Mouse (Mus musculus) retina, postnatal 1 day (tissue): ENCODE measurements at regions not wholly inside any gene's neighbourhood (a gene's known extent, or its start where the extent isn't known, plus 50 kb on each side); places are given as distances from the start of the nearest gene placed in this dataset.

Experiments
- DNase-seq: peaks from one replicate; pipeline ENCODE4 v3.0.0-alpha.2; 2012

- no peak for DNase-seq
These were observed 1512.2 kb upstream of the Gm6569 start for GRCm38 (mm10) chr15:72322127-72322526.

DNA sequence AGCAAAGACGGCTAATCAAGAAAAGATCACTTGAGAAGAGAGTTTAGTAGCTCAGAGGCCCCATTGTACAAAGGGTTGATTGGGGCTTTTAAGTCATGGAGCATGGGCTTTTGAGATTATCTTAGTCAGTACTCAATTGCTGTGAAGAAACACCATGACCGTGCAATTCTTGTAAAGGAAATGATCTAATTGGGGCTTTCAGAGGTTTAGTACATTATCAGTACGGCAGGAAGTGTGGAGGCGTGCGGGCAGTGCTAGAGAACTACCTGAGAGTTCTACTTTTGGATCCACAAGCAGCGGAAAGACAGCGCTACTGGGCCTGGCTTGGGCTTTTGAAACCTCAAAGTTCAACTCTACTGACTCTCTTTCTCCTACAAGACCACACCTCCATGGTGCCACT is 1511.2 kb upstream of the Gm6569 start:
- DNase-seq: no peak

DNA sequence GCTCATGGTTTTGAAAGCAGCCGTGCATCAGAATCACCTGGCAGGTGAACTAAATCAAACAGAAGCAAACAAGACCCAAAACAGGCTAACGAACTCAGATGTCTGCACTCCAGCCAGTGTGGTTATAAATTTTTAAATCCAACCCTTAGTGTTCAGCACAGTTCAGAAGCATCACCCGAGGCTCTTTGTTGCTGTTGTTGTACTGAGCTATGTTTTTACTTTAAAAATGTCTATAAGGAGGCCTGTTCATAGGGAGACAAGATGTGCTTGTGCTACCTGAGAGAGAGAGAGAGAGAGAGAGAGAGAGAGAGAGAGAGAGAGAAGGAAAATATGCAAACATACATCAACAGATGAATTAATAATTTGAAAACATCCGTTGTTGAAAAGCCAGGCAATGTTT is 1503.1 kb upstream of the Gm6569 start:
- DNase-seq: no peak

DNA sequence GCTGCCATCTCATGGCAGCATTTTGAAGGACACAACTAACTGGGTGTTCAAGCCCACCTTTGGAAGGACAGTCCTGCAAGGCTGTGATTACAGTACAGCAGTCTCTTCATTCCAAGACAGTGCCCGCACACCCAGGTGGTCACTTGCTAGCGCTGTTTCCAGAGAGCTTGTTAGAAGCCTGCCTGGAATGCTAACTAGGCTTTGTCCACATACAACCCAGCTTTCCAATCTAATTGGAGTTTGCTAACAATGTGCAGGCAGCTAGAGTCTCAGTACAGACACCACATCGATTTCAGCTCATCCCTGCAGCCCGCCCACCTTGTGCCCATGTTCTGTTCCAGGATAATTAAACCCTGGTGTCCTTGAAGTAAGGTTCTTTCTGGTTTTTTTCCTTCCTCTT is 1499.9 kb upstream of the Gm6569 start:
- DNase-seq: no peak

DNA sequence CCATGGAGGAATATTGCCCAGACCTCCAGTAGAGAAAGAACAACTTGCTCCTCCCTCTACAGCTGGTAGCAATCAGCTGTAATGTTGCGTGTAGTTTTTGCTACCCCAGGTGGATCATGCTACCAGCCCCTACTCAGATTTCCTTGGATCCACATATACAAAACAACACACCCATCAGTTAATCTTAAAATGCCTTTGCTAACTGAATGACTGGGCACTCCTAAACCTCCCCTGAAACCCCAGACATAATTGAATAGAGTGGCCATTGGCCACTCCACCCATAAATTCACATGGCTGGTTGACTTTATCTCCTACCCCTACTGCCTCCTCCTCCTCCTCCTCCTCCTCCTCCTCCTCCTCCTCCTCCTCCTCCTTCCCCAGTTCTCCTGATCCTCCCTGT is 1494.7 kb upstream of the Gm6569 start:
- DNase-seq: no peak

- DNase-seq: peak; percentile 10
These were observed 1492.4 kb upstream of the Gm6569 start for GRCm38 (mm10) chr15:72341991-72342390.

DNA sequence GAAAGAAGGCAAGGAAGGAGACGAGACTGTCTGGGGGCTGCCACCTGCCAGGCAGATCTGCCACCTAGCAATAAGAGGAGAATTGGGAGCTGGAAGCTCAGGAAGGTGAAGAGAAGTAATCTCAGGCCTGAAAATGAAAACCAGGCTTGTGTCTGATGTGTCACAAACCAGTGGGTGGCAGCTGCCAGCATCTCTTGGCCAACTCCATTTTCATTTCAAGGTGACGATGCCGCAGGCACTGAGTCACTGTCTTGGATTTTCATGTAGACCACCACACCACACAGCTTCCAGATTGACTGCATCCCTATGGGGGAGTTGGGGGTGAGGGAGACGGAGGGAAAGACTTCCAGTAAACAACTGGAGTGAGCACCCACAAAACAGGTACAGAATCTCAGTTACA is 1491.9 kb upstream of the Gm6569 start:
- DNase-seq: no peak

- no peak for DNase-seq
These were observed 1490.6 kb upstream of the Gm6569 start for GRCm38 (mm10) chr15:72343794-72344193.

- DNase-seq: no peak
These were observed 1481.0 kb upstream of the Gm6569 start for GRCm38 (mm10) chr15:72353371-72353770.

- DNase-seq: no peak
These were observed 1478.7 kb upstream of the Gm6569 start for GRCm38 (mm10) chr15:72355626-72356025.

DNA sequence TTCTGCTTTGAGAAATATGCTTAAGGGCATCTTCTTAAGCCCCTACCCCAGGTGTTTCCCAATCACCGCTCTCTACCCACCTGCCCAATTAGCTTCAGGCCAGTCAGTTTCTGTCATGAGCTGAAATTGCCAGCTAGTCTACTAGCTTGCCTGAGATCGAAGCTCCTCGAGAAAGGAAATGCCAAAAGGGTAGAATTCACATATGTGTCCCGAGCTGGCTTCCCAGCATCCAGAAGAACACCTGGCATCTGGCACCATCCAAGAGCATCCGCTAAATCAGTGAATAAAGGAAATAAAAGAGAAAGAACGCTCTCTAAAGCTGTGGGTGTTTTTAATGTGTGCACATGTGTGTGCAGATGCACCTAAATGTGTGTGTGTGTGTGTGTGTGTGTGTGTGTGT is 1474.7 kb upstream of the Gm6569 start:
- DNase-seq: no peak

DNA sequence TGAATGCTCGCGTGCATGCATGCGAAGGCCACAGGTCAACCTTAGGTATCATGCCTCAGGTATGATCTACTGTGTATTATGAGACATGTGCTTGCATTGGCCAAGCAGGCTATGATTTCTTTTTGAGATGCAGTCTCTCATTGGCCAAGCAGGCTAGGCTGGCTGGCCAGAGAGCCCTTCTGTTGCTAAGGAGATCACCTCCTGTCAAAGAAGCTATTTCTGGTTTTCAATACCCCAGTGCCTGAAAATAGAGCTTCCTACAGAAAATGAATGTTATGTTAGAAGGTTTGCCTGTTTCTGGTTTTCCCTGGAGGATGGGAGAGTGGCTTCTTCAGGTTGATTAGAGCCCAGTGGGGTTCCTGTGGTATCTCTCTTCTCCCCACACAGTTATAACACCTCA is 1474.3 kb upstream of the Gm6569 start:
- no peak for DNase-seq

DNA sequence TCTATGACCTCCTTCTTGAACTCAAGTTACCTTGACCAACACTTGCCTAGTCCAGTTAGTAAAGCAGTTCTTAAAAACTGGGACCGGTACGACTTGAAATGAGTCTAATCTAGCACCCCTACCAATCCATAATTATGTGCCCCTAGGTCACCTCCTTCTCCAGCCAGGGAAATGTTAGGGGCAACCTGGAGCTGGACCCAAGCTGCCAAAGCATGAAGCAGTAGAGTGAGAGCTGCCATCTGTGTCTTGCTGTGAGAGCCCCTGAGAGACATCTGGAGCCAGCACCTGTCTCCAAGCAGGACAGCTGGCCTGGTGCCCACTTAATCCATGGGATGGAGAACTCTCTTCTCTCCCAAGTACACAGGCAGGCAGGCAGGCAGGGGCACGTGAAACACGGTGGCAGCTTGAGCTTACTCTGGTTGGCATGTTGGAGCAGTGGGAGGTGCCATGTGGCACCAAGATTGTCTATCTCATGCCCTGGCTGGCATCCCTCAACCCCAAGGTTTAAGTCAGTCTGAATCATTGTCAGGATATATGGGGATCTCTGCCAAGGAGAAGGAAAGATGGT is 1473.8 kb upstream of the Gm6569 start:
- peak; percentile 50 for DNase-seq

DNA sequence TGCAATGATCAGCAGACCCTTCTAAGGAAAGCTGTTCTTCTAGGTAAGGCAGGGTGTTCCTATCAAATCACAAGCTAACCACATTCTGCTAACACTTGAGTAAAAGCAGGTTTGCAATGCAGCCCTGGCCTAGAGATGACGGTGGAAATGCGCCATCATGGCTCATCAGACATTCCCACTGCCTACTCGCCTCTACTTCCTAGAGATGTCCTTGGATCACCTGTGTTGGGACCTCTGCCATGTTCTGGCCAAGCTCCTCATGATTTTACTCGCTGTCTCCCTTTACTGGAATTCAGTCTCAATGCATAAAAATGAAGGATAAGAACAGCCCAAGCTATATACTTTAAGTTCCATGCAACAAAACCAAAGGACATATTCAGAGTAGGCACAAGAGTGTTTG is 1461.3 kb upstream of the Gm6569 start:
- no peak for DNase-seq

GRCm38 (mm10) chr15:72377201-72377600 is 1457.2 kb upstream of the Gm6569 start:
- DNase-seq: no peak

DNA sequence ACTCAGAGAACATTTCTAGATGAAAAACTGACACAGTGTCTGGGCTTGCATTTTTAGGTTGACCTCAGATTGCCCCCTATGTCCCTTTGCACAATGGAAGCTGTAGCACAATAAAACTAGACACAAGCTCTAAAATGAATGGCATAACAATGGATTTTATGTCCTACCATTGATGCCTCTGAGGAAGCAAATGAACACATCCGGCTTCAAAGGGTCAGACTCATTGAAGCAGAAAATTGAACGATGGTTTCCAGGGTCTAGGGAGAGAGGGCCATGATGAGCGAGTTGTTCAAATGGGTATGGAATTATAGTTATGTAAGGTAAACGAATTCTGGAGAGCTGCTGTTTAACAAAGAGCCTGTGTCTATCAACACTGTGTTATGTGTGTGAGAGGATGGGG is 1455.1 kb upstream of the Gm6569 start:
- peak; percentile 90 for DNase-seq

DNA sequence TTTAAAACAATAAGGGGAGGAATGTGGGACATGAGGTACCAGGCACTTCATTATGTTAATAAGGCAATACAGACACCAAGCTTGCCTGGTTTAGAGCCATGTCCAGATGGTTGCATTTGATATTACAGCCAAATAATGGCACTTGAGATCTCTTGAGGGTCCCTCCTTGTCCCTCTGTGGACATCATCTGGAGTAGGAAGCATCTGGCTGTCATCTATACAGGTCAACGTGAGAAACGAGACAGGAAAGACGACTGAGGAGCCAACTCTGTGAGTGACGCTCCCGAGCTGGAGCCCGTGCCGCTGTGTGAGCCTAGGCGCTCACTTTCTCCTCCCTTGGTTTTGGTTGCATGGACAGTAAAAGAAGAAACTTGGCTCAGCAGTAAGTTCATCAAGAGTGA is 1453.2 kb upstream of the Gm6569 start:
- DNase-seq: peak; percentile 6

GRCm38 (mm10) chr15:72381744-72382143 is 1452.6 kb upstream of the Gm6569 start:
- peak; percentile 39 for DNase-seq

GRCm38 (mm10) chr15:72382521-72382920 is 1451.8 kb upstream of the Gm6569 start:
- DNase-seq: peak; percentile 95

DNA sequence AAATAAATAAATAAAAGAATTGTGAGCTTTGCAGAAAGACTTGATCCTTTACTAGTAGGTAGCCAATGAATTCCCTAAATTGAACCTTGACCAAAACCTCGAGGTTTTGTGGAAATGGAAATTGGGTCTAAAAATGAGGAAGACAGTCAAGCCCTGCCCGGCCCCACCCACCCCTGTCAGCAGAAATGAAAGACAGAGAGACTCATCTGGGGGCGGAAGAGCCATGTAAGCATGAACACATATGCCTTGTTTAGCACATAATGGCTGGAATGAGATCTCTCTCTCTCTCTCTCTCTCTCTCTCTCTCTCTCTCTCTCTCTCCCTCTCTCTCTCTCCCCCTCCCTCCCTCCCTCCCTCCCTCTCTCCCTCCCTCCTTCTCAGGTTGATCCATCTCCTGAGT is 1451.3 kb upstream of the Gm6569 start:
- peak; percentile 71 for DNase-seq

DNA sequence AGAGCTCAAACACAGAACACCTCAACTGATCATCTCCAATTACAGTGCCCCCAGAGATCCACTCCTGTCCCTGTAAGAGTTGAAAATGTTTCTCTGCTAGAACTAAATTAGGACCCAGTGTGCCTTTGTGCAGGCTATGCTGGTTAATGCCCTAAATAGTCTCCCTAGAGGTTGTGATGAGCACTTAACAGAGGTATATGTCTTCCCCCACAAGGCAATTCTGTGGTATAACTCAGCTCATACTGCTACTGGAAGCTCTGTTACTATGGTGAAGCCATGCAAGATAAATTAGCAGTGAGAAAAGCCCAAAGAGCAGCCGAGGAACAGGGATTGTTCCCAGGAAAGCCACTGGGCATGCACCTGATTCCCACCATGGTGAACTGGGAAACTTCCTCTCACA is 1450.9 kb upstream of the Gm6569 start:
- DNase-seq: no peak

DNA sequence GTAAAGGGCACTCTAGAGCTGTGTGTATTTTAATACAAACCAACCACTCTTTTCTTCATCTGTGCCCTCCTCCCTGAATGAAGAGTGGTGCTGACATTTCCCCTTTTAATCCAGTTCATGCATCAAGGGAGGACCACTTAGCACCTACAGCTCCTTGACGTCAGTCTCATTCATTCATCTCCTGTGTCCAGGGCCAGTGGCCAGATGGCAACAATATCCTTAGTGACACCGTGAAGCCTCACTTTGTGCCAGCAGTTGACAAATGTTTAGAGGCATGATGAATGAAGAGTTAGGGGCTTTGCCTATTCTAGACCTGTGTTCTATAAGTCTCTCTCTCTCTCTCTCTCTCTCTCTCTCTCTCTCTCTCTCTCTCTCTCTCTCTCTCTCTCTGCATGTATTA is 1441.1 kb upstream of the Gm6569 start:
- DNase-seq: no peak

DNA sequence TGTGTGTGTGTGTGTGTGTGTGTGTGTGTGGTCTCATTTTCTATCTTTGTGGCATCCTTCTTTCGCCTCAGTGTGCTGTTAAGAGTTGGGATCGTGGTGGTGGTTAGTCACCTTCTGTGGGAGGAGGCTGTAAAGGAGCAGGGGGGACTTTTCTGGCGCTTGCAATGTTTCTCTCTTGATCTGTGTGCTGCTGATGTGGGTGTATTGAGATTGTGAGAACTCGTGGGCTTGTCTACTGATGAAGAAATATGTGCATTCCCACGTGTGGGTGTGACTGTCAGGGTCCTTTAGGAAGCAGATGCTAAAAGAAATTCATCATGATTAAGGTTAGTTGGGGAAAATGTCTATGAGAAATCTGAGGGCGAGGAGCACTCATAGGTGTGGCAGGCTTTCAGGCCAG is 1422.4 kb upstream of the Gm6569 start:
- DNase-seq: no peak
